Mouse (Mus musculus): ENCODE results near the gene Cd300ld3. TPM values are rescaled to one million over a fixed set of nuclear protein-coding genes. Genes with fewer than 3 reads are reported as not detected.
"Not testable (repeated sequence)": the region's sequence is repeated elsewhere in the genome, so short reads cannot be mapped to it uniquely, and the experiment has no call there.

Cd300ld3 gene
- polyA plus RNA-seq, 1 experiment, result not detected

- Histone ChIP-seq H3K4me1 (ENCODE audit: control insufficient read depth, insufficient read depth, low read length) (no peaks in the 10 kb centered on the region; the same call in 1 of the 2 replicates), H3K4me3 (ENCODE audit: insufficient read depth, low read depth, low read length) (no peak overlapping the region), H3K27ac (ENCODE audit: insufficient read depth, low read depth, low read length) (no peak overlapping the region)
- TF ChIP-seq CTCF (IDR thresholded peaks at IDR 0.05; ENCODE audit: insufficient read depth, low read depth, low read length), result no peak
- TF ChIP-seq POLR2A (IDR thresholded peaks at IDR 0.05; ENCODE audit: insufficient read depth, low read depth, low read length), result no peak
- WGBS, result 72% methylated on average over 6 of the region's 6 CpGs
These were observed 18.6 kb upstream of the Cd300ld3 start for GRCm38 (mm10) chr11:115066768-115067167.

- TF ChIP-seq POLR2A (IDR thresholded peaks at IDR 0.05; ENCODE audit: insufficient read depth, low read depth, low read length), result no peak
- TF ChIP-seq CTCF (IDR thresholded peaks at IDR 0.05; ENCODE audit: insufficient read depth, low read depth, low read length), result no peak
- Histone ChIP-seq H3K27ac (ENCODE audit: insufficient read depth, low read depth, low read length) (no peak within 1 kb of the TSS), H3K4me3 (ENCODE audit: insufficient read depth, low read depth, low read length) (no peak within 1 kb of the TSS), H3K4me1 (ENCODE audit: control insufficient read depth, insufficient read depth, low read length) (no peaks in the 10 kb centered on the region)
- 51% methylated on average over 5 of the region's 5 CpGs for WGBS
These were observed 13.9 kb upstream of the Cd300ld3 start, which contains the start of gene Cd300e for GRCm38 (mm10) chr11:115062077-115062476. Gene Cd300e, minus strand, starts transcription at chr11:115062177.

- H3K27ac ChIP-seq (ENCODE audit: insufficient read depth, low read depth, low read length), result no peak overlapping the region
- WGBS, result 83% methylated on average over 2 of the region's 2 CpGs
- TF ChIP-seq CTCF (IDR thresholded peaks at IDR 0.05; ENCODE audit: insufficient read depth, low read depth, low read length), result no peak
These were observed 11.6 kb upstream of the Cd300ld3 start for GRCm38 (mm10) chr11:115059797-115060196.

GRCm38 (mm10) chr11:115058701-115059100 is 10.5 kb upstream of the Cd300ld3 start:
- 78% methylated on average over 4 of the region's 4 CpGs for WGBS
- H3K4me1 ChIP-seq (ENCODE audit: control insufficient read depth, insufficient read depth, low read length), result no peaks in the 10 kb centered on the region
- H3K4me3 ChIP-seq (ENCODE audit: insufficient read depth, low read depth, low read length), result no peak overlapping the region
- TF ChIP-seq CTCF (IDR thresholded peaks at IDR 0.05; ENCODE audit: insufficient read depth, low read depth, low read length) (no peak), POLR2A (IDR thresholded peaks at IDR 0.05; ENCODE audit: insufficient read depth, low read depth, low read length) (no peak)
- H3K27ac ChIP-seq (ENCODE audit: insufficient read depth, low read depth, low read length), result no peak overlapping the region

More at GRCm38 (mm10) chr11:115059797-115060196, 11.6 kb upstream of the Cd300ld3 start:
- H3K4me3 ChIP-seq (ENCODE audit: insufficient read depth, low read depth, low read length), result no peak overlapping the region
- no peaks in the 10 kb centered on the region for H3K4me1 ChIP-seq (ENCODE audit: control insufficient read depth, insufficient read depth, low read length)

GRCm38 (mm10) chr11:115054537-115054936 is 6.3 kb upstream of the Cd300ld3 start:
- Histone ChIP-seq H3K27ac (ENCODE audit: insufficient read depth, low read depth, low read length) (no peak overlapping the region), H3K4me3 (ENCODE audit: insufficient read depth, low read depth, low read length) (no peak overlapping the region), H3K4me1 (ENCODE audit: control insufficient read depth, insufficient read depth, low read length) (no peaks in the 10 kb centered on the region)
- TF ChIP-seq CTCF (IDR thresholded peaks at IDR 0.05; ENCODE audit: insufficient read depth, low read depth, low read length) (no peak), POLR2A (IDR thresholded peaks at IDR 0.05; ENCODE audit: insufficient read depth, low read depth, low read length) (no peak)

GRCm38 (mm10) chr11:115052991-115053390 is 4.8 kb upstream of the Cd300ld3 start:
- no peak for TF ChIP-seq CTCF (IDR thresholded peaks at IDR 0.05; ENCODE audit: insufficient read depth, low read depth, low read length)
- no peak for TF ChIP-seq POLR2A (IDR thresholded peaks at IDR 0.05; ENCODE audit: insufficient read depth, low read depth, low read length)
- H3K4me3 ChIP-seq (ENCODE audit: insufficient read depth, low read depth, low read length), result no peak overlapping the region
- 88% methylated on average over 1 of the region's 1 CpGs for WGBS
- no peak overlapping the region for H3K27ac ChIP-seq (ENCODE audit: insufficient read depth, low read depth, low read length)
- no peaks in the 10 kb centered on the region for H3K4me1 ChIP-seq (ENCODE audit: control insufficient read depth, insufficient read depth, low read length)

- Histone ChIP-seq H3K4me3 (ENCODE audit: insufficient read depth, low read depth, low read length) (no peak overlapping the region), H3K27ac (ENCODE audit: insufficient read depth, low read depth, low read length) (no peak overlapping the region), H3K4me1 (ENCODE audit: control insufficient read depth, insufficient read depth, low read length) (no peaks in the 10 kb centered on the region)
- no peak for TF ChIP-seq POLR2A (IDR thresholded peaks at IDR 0.05; ENCODE audit: insufficient read depth, low read depth, low read length)
- TF ChIP-seq CTCF (IDR thresholded peaks at IDR 0.05; ENCODE audit: insufficient read depth, low read depth, low read length), result no peak
- 25% methylated on average over 9 of the region's 9 CpGs for WGBS
These were observed 4.0 kb upstream of the Cd300ld3 start for GRCm38 (mm10) chr11:115052206-115052605.

GRCm38 (mm10) chr11:115049282-115049895 is 1.2 kb upstream of the Cd300ld3 start:
- 46% methylated on average over 3 of the region's 3 CpGs for WGBS
- Histone ChIP-seq H3K27ac (ENCODE audit: insufficient read depth, low read depth, low read length) (no peak overlapping the region), H3K4me1 (ENCODE audit: control insufficient read depth, insufficient read depth, low read length) (no peaks in the 10 kb centered on the region), H3K4me3 (ENCODE audit: insufficient read depth, low read depth, low read length) (no peak overlapping the region)
- no peak for TF ChIP-seq POLR2A (IDR thresholded peaks at IDR 0.05; ENCODE audit: insufficient read depth, low read depth, low read length)
- no peak for TF ChIP-seq CTCF (IDR thresholded peaks at IDR 0.05; ENCODE audit: insufficient read depth, low read depth, low read length)

GRCm38 (mm10) chr11:115037669-115038068 is 10.5 kb downstream of the Cd300ld3 start, which contains the start of gene Cd300ld5:
Gene Cd300ld5, minus strand, starts transcription at chr11:115037769.
- not testable (repeated sequence) for H3K4me3 ChIP-seq (ENCODE audit: insufficient read depth, low read depth, low read length); H3K4me1 ChIP-seq (ENCODE audit: control insufficient read depth, insufficient read depth, low read length); H3K27ac ChIP-seq (ENCODE audit: insufficient read depth, low read depth, low read length)
- WGBS, result no CpG with 5 or more reads among the region's 6 CpGs

GRCm38 (mm10) chr11:115026912-115027311 is 21.3 kb downstream of the Cd300ld3 start, which contains the start of gene Cd300ld4:
Gene Cd300ld4, minus strand, starts transcription at chr11:115027012.
- no CpG with 5 or more reads among the region's 6 CpGs for WGBS
- not testable (repeated sequence) for H3K4me1 ChIP-seq (ENCODE audit: control insufficient read depth, insufficient read depth, low read length); H3K27ac ChIP-seq (ENCODE audit: insufficient read depth, low read depth, low read length); H3K4me3 ChIP-seq (ENCODE audit: insufficient read depth, low read depth, low read length)

GRCm38 (mm10) chr11:115016093-115016492 is 32.1 kb downstream of the Cd300ld3 start, which contains the start of gene Cd300ld2:
Gene Cd300ld2, minus strand, starts transcription at chr11:115016193.
- not testable (repeated sequence) for H3K4me3 ChIP-seq (ENCODE audit: insufficient read depth, low read depth, low read length); H3K27ac ChIP-seq (ENCODE audit: insufficient read depth, low read depth, low read length); H3K4me1 ChIP-seq (ENCODE audit: control insufficient read depth, insufficient read depth, low read length)
- no CpG with 5 or more reads among the region's 7 CpGs for WGBS
